In the genomic region with DNA sequence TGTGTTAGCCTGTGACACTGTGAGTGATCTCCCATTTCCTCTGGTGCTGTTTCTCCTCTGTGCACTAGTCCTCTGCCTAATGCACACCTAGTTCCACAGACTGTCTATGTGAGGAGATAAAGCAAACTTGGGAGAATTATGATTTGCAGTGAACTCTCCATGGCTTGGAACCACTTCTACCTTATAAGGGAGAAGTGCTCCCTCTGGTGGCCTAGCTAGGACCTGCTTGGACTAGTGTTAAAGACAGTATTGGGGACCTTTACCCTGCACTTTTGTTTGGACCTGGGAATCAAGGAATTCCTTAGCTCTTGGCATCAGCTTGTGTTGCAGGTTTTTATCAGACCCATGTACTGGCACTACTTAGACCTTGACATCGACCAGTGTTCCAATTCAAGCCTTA, we compare ENCODE assay signal across 8 mouse cellular contexts. TPM values are rescaled to one million over a fixed set of nuclear protein-coding genes. Genes with fewer than 3 reads are reported as not detected.
DNase-seq lines count a peak whose midpoint lies in the region; ATAC-seq and TF ChIP-seq lines count a peak whose summit lies in the region.

No protein-coding gene starts in this region.

- no peak for ATAC-seq in kidney, postnatal 0 days (replicated peaks; ENCODE audit: low FRiP score, low read depth)
- no peak for ATAC-seq in liver, postnatal 0 days

- DNase-seq in 416B (ENCODE audit: low read depth): peak; percentile 65
- peak; percentile 68 for DNase-seq in ES-CJ7 (ENCODE audit: low read depth, low spot score)
- peak; percentile 16 for DNase-seq in cerebellum, adult 11-12 months
- DNase-seq in forelimb bud, embryonic 11.5 days (ENCODE audit: low read depth, low spot score): peak; percentile 55
- peak; percentile 47 for DNase-seq in kidney, postnatal 0 days (ENCODE audit: low spot score)
- peak; percentile 56 for DNase-seq in liver, postnatal 0 days
- DNase-seq in retina, embryonic 14.5 days (ENCODE audit: low spot score): peak; percentile 80
- DNase-seq in yolk sac, embryonic 10.5 days (ENCODE audit: low spot score): peak; percentile 9

- no peak for TF ChIP-seq EP300 in liver, postnatal 0 days (IDR thresholded peaks at IDR 0.05; ENCODE audit: low read depth)

- H3K27ac ChIP-seq in kidney, postnatal 0 days: no peak overlapping the region
- H3K27ac ChIP-seq in liver, postnatal 0 days (ENCODE audit: low read depth): no peak overlapping the region

- H3K4me2 ChIP-seq in kidney, postnatal 0 days (ENCODE audit: low read length): no peak overlapping the region
- no peak overlapping the region for H3K4me2 ChIP-seq in liver, postnatal 0 days (ENCODE audit: low read depth, low read length)

- no peak overlapping the region for H3K9ac ChIP-seq in kidney, postnatal 0 days (ENCODE audit: low read depth, low read length)
- no peak overlapping the region for H3K9ac ChIP-seq in liver, postnatal 0 days (replicated peaks)

- no peaks in the 10 kb centered on the region for H3K27me3 ChIP-seq in kidney, postnatal 0 days (ENCODE audit: insufficient read depth, low read length)
- H3K27me3 ChIP-seq in liver, postnatal 0 days (ENCODE audit: insufficient read depth, low read length): no peaks in the 10 kb centered on the region

- 19% methylated on average over 1 of the region's 1 CpGs for WGBS in kidney, postnatal 0 days
- 10% methylated on average over 1 of the region's 1 CpGs for WGBS in liver, postnatal 0 days (ENCODE audit: insufficient replicate concordance)

- peak; percentile 76 for TF ChIP-seq CTCF in kidney, postnatal 0 days (IDR thresholded peaks at IDR 0.05; ENCODE audit: low read depth)
- TF ChIP-seq CTCF in liver, postnatal 0 days (IDR thresholded peaks at IDR 0.05; ENCODE audit: low read depth): peak; percentile 74

- no peak overlapping the region for H3K4me3 ChIP-seq in kidney, postnatal 0 days (replicated peaks; ENCODE audit: low read depth, low read length)
- H3K4me3 ChIP-seq in liver, postnatal 0 days (ENCODE audit: low read depth, low read length): no peak overlapping the region

- no peaks in the 10 kb centered on the region for H3K4me1 ChIP-seq in kidney, postnatal 0 days (replicated peaks; ENCODE audit: insufficient read depth, low read length)
- H3K4me1 ChIP-seq in liver, postnatal 0 days (ENCODE audit: insufficient read depth): no peaks in the 10 kb centered on the region

- H3K36me3 ChIP-seq in kidney, postnatal 0 days (ENCODE audit: insufficient read depth, low read length): peaks cover 3% of the 10 kb centered on the region; the same call in 1 of the 2 replicates
- no peaks in the 10 kb centered on the region for H3K36me3 ChIP-seq in liver, postnatal 0 days (replicated peaks; ENCODE audit: insufficient read depth, low read length)

- no peaks in the 10 kb centered on the region for H3K9me3 ChIP-seq in kidney, postnatal 0 days (replicated peaks; ENCODE audit: low read length)
- no peaks in the 10 kb centered on the region for H3K9me3 ChIP-seq in liver, postnatal 0 days (ENCODE audit: low read length)

RNA-seq across cellular contexts. Expression of a gene that starts 18.8 kb away (rescaled TPM):
- polyA plus RNA-seq in kidney, postnatal 0 days (2015; fragmentation: Nextera tagmentation; extraction: Ambion mirVana): 9.5 and 9.9 TPM in 2 replicates
- 2.0 and 2.5 TPM in 2 replicates for polyA plus RNA-seq in liver, postnatal 0 days (2015; fragmentation: Nextera tagmentation; extraction: Ambion mirVana)

RNA-seq across cellular contexts. Expression of a gene that starts 26.4 kb away (rescaled TPM):
- polyA plus RNA-seq in kidney, postnatal 0 days (2015; fragmentation: Nextera tagmentation; extraction: Ambion mirVana): 20.5 and 22.0 TPM in 2 replicates
- polyA plus RNA-seq in liver, postnatal 0 days (2015; fragmentation: Nextera tagmentation; extraction: Ambion mirVana): 0.21 and 0.25 TPM in 2 replicates

RNA-seq across cellular contexts. Expression of a gene that starts 30.1 kb away (rescaled TPM):
- polyA plus RNA-seq in kidney, postnatal 0 days (2015; fragmentation: Nextera tagmentation; extraction: Ambion mirVana): 8.4 and 9.1 TPM in 2 replicates
- polyA plus RNA-seq in liver, postnatal 0 days (2015; fragmentation: Nextera tagmentation; extraction: Ambion mirVana): 1.1 and 1.5 TPM in 2 replicates

RNA-seq across cellular contexts. Expression of a gene that starts 42.6 kb away (rescaled TPM):
- polyA plus RNA-seq in kidney, postnatal 0 days (2015; fragmentation: Nextera tagmentation; extraction: Ambion mirVana): 41.5 and 51.6 TPM in 2 replicates
- polyA plus RNA-seq in liver, postnatal 0 days (2015; fragmentation: Nextera tagmentation; extraction: Ambion mirVana): 8.7 and 9.1 TPM in 2 replicates

RNA-seq across cellular contexts. Expression of a gene that starts 42.6 kb away (rescaled TPM):
- polyA plus RNA-seq in kidney, postnatal 0 days (2015; fragmentation: Nextera tagmentation; extraction: Ambion mirVana): 5.9 and 7.3 TPM in 2 replicates
- 0.45 and 1.3 TPM in 2 replicates for polyA plus RNA-seq in liver, postnatal 0 days (2015; fragmentation: Nextera tagmentation; extraction: Ambion mirVana)

Comparison
In these comparisons a context has a peak if more than half of its experiments do, and no peak if none do; other contexts are left out.
1. DNase-seq: peak in every context shown above with its lines; median percentile 80 in retina, embryonic 14.5 days; 68 in ES-CJ7; 65 in 416B; 56 in liver, postnatal 0 days; 55 in forelimb bud, embryonic 11.5 days; 47 in kidney, postnatal 0 days; 16 in cerebellum, adult 11-12 months; 9 in yolk sac, embryonic 10.5 days.
2. RNA of a gene that starts 26.4 kb away (polyA plus RNA-seq): 20.5 to 22.0 TPM in kidney, postnatal 0 days; 0.21 to 0.25 TPM in liver, postnatal 0 days; every median in the first group is over 10 times any median in the second.